Mouse (Mus musculus): Measurements from ENCODE around the gene Tceal3. TPM values are rescaled to one million over a fixed set of nuclear protein-coding genes. Genes with fewer than 3 reads are reported as not detected.
A peak's percentile ranks its signal among the peaks of the same experiment; 100 is the strongest.
"Not testable (repeated sequence)": the region's sequence is repeated elsewhere in the genome, so short reads cannot be mapped to it uniquely, and the experiment has no call there.

The Tceal3 gene
- polyA plus RNA-seq, 1 experiment from 2014 or later: 3.4 TPM

- ATAC-seq (replicated peaks; ENCODE audit: low FRiP score, low TSS enrichment, low read depth) (no peak), DNase-seq (ENCODE audit: low spot score) (no peak)
- H3K36me3 ChIP-seq (ENCODE audit: control insufficient read depth, insufficient read depth, low read length): no peaks in the 10 kb centered on the region
- H3K4me3 ChIP-seq (ENCODE audit: low read depth, low read length): no peak overlapping the region
- no peaks in the 10 kb centered on the region for H3K27me3 ChIP-seq (replicated peaks; ENCODE audit: control insufficient read depth, insufficient read depth, low read length)
- H3K4me2 ChIP-seq (ENCODE audit: low read length): no peak overlapping the region
- 57% methylated on average over 3 of the region's 3 CpGs for WGBS
- no peak overlapping the region for H3K27ac ChIP-seq (ENCODE audit: low read depth)
- H3K4me1 ChIP-seq (replicated peaks; ENCODE audit: control insufficient read depth, insufficient read depth, low read length): no peaks in the 10 kb centered on the region
- no peak overlapping the region for H3K9ac ChIP-seq (ENCODE audit: low read length)
- no peaks in the 10 kb centered on the region for H3K9me3 ChIP-seq (ENCODE audit: control insufficient read depth, low read length)
Measured at GRCm38 (mm10) chrX:136680989-136681388, 90.3 kb downstream of the Tceal3 start.

DNA sequence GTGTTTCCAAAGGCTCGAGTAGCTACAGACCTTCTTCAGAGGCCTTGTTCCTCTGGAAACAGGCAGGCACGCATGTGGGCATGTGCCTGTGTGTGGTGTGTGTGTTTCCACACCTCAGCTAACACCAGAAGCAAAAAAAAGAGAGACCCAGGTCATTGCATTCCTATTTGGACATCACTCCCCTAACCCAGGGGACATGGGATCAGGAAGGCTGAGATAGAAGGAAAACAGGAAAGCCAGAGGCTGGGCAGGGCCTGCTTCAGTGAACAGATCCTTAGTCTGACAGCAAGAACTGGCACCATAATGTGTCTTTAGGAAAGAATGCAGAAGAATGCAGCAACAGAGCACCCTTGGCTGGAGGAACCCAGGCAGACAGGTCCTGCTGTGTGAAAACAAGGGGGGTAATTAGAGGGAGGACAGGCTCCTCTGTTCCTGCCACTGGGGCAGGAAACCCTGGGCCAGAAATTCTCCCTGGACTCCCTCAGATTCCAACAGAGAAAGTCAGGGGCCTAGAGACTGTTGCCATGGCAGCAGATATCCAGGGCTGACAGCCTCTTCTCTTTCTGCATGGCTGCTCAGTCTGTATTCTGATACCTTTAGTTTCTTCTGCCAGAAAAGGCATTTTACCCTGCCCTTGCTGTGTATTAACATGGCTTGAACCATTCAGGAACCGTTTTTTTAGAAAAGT is 101.1 kb downstream of the Tceal3 start:
- not testable (repeated sequence) for H3K9ac ChIP-seq (ENCODE audit: low read length); H3K27ac ChIP-seq (ENCODE audit: low read depth); H3K9me3 ChIP-seq (ENCODE audit: control insufficient read depth, low read length); H3K27me3 ChIP-seq (replicated peaks; ENCODE audit: control insufficient read depth, insufficient read depth, low read length); H3K4me2 ChIP-seq (ENCODE audit: low read length); H3K4me1 ChIP-seq (replicated peaks; ENCODE audit: control insufficient read depth, insufficient read depth, low read length); H3K4me3 ChIP-seq (ENCODE audit: low read depth, low read length); ATAC-seq (replicated peaks; ENCODE audit: low FRiP score, low TSS enrichment, low read depth); H3K36me3 ChIP-seq (ENCODE audit: control insufficient read depth, insufficient read depth, low read length); DNase-seq (ENCODE audit: low spot score)
- WGBS: 70% methylated on average over 3 of the region's 3 CpGs

DNA sequence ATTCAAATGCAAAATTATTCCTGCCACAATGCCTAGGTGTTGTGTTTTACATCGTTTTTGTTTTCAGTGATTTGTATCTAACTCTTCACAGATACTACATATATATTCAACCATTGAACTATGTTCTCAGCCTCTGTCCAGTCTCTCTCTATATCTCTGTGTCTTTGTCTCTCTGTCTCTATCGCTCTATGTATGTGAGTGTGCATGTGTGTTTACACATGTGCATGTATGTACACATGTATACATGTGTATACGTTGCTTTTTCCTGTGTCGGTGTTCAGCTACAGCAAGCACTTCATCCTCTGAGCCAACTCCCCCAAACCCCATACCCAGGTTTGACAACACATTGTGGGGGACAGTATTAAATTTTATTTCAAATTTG is 101.6 kb downstream of the Tceal3 start:
- Histone ChIP-seq H3K4me2 (ENCODE audit: low read length) (no peak overlapping the region), H3K36me3 (ENCODE audit: control insufficient read depth, insufficient read depth, low read length) (no peaks in the 10 kb centered on the region), H3K4me3 (ENCODE audit: low read depth, low read length) (no peak overlapping the region), H3K9me3 (ENCODE audit: control insufficient read depth, low read length) (no peaks in the 10 kb centered on the region), H3K9ac (ENCODE audit: low read length) (no peak overlapping the region), H3K27ac (ENCODE audit: low read depth) (no peak overlapping the region), H3K27me3 (replicated peaks; ENCODE audit: control insufficient read depth, insufficient read depth, low read length) (no peaks in the 10 kb centered on the region), H3K4me1 (replicated peaks; ENCODE audit: control insufficient read depth, insufficient read depth, low read length) (no peaks in the 10 kb centered on the region)
- ATAC-seq (replicated peaks; ENCODE audit: low FRiP score, low TSS enrichment, low read depth) (no peak), DNase-seq (ENCODE audit: low spot score) (no peak)
- WGBS: 86% methylated on average over 4 of the region's 4 CpGs

GRCm38 (mm10) chrX:136693196-136693595 is 102.6 kb downstream of the Tceal3 start:
- Histone ChIP-seq H3K4me3 (ENCODE audit: low read depth, low read length) (no peak overlapping the region), H3K27ac (ENCODE audit: low read depth) (no peak overlapping the region), H3K4me1 (replicated peaks; ENCODE audit: control insufficient read depth, insufficient read depth, low read length) (no peaks in the 10 kb centered on the region), H3K27me3 (replicated peaks; ENCODE audit: control insufficient read depth, insufficient read depth, low read length) (no peaks in the 10 kb centered on the region), H3K9me3 (ENCODE audit: control insufficient read depth, low read length) (no peaks in the 10 kb centered on the region), H3K9ac (ENCODE audit: low read length) (no peak overlapping the region), H3K36me3 (ENCODE audit: control insufficient read depth, insufficient read depth, low read length) (no peaks in the 10 kb centered on the region), H3K4me2 (ENCODE audit: low read length) (no peak overlapping the region)
- ATAC-seq (replicated peaks; ENCODE audit: low FRiP score, low TSS enrichment, low read depth) (no peak), DNase-seq (ENCODE audit: low spot score) (no peak)
- 93% methylated on average over 4 of the region's 5 CpGs for WGBS

GRCm38 (mm10) chrX:136707446-136708167 is 117.0 kb downstream of the Tceal3 start, which contains the start of gene Tceal1:
Gene Tceal1, plus strand, starts transcription at chrX:136707982.
- WGBS: 13% methylated on average over 15 of the region's 15 CpGs
- Histone ChIP-seq H3K4me2 (ENCODE audit: low read length) (peak within 1 kb of the TSS; percentile 55), H3K4me3 (ENCODE audit: low read depth, low read length) (peak within 1 kb of the TSS; percentile 49), H3K27ac (ENCODE audit: low read depth) (peak within 1 kb of the TSS; percentile 79), H3K36me3 (ENCODE audit: control insufficient read depth, insufficient read depth, low read length) (no peaks in the 10 kb centered on the region), H3K4me1 (replicated peaks; ENCODE audit: control insufficient read depth, insufficient read depth, low read length) (no peaks in the 10 kb centered on the region), H3K9me3 (ENCODE audit: control insufficient read depth, low read length) (no peaks in the 10 kb centered on the region), H3K9ac (ENCODE audit: low read length) (peak within 1 kb of the TSS; percentile 48), H3K27me3 (replicated peaks; ENCODE audit: control insufficient read depth, insufficient read depth, low read length) (0 out of 2 replicates have a peak, but pooled peaks cover 3% of the 10 kb centered on the region)
- peak; percentile 95 for ATAC-seq (replicated peaks; ENCODE audit: low FRiP score, low TSS enrichment, low read depth)
- peak; percentile 74 for DNase-seq (ENCODE audit: low spot score)

DNA sequence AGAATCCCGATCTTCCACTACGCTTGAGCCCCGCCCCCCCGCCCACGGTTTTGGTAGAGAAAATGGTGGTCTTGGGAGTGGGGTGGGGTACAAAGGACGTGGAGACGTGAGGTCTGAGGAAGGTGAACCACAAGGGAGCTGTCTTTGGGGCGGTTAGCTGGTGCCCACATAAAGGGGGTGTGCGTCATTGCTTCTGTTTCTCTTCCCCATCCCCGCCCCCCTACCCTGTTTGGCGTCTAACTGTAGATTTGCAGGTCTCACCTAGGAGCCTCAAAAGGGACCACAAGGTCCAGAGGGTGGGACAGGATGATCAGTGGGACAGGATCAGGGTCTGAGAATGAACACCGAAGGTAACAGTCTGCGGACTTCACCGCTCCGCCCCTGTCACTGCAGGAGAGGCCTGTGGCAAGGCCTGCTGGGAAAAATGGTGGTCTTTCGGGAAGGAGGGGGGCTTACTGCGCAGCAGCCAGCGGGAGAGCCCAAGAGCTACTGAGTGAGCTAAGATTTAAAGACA is 117.6 kb downstream of the Tceal3 start:
- 0 out of 2 replicates have a peak, but pooled peaks cover 3% of the 10 kb centered on the region for H3K27me3 ChIP-seq (replicated peaks; ENCODE audit: control insufficient read depth, insufficient read depth, low read length)
- H3K36me3 ChIP-seq (ENCODE audit: control insufficient read depth, insufficient read depth, low read length): no peaks in the 10 kb centered on the region
- H3K9ac ChIP-seq (ENCODE audit: low read length): peak overlapping the region; percentile 48
- DNase-seq (ENCODE audit: low spot score): peak; percentile 77
- H3K4me3 ChIP-seq (ENCODE audit: low read depth, low read length): peak overlapping the region; percentile 49
- H3K4me2 ChIP-seq (ENCODE audit: low read length): peak overlapping the region; percentile 55
- no peaks in the 10 kb centered on the region for H3K9me3 ChIP-seq (ENCODE audit: control insufficient read depth, low read length)
- H3K4me1 ChIP-seq (replicated peaks; ENCODE audit: control insufficient read depth, insufficient read depth, low read length): no peaks in the 10 kb centered on the region
- peak overlapping the region; percentile 79 for H3K27ac ChIP-seq (ENCODE audit: low read depth)
- WGBS: 10% methylated on average over 18 of the region's 18 CpGs
- ATAC-seq (replicated peaks; ENCODE audit: low FRiP score, low TSS enrichment, low read depth): peak; percentile 80

- Histone ChIP-seq H3K4me1 (replicated peaks; ENCODE audit: control insufficient read depth, insufficient read depth, low read length) (no peaks in the 10 kb centered on the region), H3K36me3 (ENCODE audit: control insufficient read depth, insufficient read depth, low read length) (no peaks in the 10 kb centered on the region), H3K27ac (ENCODE audit: low read depth) (peak overlapping the region; percentile 79), H3K27me3 (replicated peaks; ENCODE audit: control insufficient read depth, insufficient read depth, low read length) (0 out of 2 replicates have a peak, but pooled peaks cover 3% of the 10 kb centered on the region), H3K4me2 (ENCODE audit: low read length) (peak overlapping the region; percentile 55), H3K9me3 (ENCODE audit: control insufficient read depth, low read length) (no peaks in the 10 kb centered on the region), H3K4me3 (ENCODE audit: low read depth, low read length) (peak overlapping the region; percentile 49), H3K9ac (ENCODE audit: low read length) (peak overlapping the region; percentile 48)
- DNase-seq (ENCODE audit: low spot score): peak; percentile 67
- WGBS: 15% methylated on average over 14 of the region's 14 CpGs
- ATAC-seq (replicated peaks; ENCODE audit: low FRiP score, low TSS enrichment, low read depth): no peak
Measured at GRCm38 (mm10) chrX:136708782-136709181, 118.1 kb downstream of the Tceal3 start.

DNA sequence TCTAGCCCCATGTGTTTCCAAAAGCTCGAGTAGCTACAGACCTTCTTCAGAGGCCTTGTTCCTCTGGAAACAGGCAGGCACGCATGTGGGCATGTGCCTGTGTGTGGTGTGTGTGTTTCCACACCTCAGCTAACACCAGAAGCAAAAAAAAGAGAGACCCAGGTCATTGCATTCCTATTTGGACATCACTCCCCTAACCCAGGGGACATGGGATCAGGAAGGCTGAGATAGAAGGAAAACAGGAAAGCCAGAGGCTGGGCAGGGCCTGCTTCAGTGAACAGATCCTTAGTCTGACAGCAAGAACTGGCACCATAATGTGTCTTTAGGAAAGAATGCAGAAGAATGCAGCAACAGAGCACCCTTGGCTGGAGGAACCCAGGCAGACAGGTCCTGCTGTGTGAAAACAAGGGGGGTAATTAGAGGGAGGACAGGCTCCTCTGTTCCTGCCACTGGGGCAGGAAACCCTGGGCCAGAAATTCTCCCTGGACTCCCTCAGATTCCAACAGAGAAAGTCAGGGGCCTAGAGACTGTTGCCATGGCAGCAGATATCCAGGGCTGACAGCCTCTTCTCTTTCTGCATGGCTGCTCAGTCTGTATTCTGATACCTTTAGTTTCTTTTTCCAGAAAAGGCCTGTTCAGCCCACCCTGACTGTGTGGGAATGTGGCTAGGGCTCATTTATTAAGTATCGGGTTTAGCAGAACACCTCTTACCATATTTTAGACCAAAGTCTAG is 124.3 kb downstream of the Tceal3 start:
- 54% methylated on average over 3 of the region's 3 CpGs for WGBS
- H3K9me3 ChIP-seq (ENCODE audit: control insufficient read depth, low read length); H3K27me3 ChIP-seq (replicated peaks; ENCODE audit: control insufficient read depth, insufficient read depth, low read length); H3K9ac ChIP-seq (ENCODE audit: low read length); H3K27ac ChIP-seq (ENCODE audit: low read depth); ATAC-seq (replicated peaks; ENCODE audit: low FRiP score, low TSS enrichment, low read depth); H3K4me1 ChIP-seq (replicated peaks; ENCODE audit: control insufficient read depth, insufficient read depth, low read length); H3K36me3 ChIP-seq (ENCODE audit: control insufficient read depth, insufficient read depth, low read length); DNase-seq (ENCODE audit: low spot score); H3K4me2 ChIP-seq (ENCODE audit: low read length); H3K4me3 ChIP-seq (ENCODE audit: low read depth, low read length): not testable (repeated sequence)

Data from intestine, embryonic 14.5 days (tissue).